Mouse (Mus musculus): ENCODE results near the gene Hoxd4. TPM values are rescaled to one million over a fixed set of nuclear protein-coding genes. Genes with fewer than 3 reads are reported as not detected.

Hoxd4 gene
- total RNA-seq, 2 experiments from 2014 or later = 0.25 to 0.26 TPM

DNA sequence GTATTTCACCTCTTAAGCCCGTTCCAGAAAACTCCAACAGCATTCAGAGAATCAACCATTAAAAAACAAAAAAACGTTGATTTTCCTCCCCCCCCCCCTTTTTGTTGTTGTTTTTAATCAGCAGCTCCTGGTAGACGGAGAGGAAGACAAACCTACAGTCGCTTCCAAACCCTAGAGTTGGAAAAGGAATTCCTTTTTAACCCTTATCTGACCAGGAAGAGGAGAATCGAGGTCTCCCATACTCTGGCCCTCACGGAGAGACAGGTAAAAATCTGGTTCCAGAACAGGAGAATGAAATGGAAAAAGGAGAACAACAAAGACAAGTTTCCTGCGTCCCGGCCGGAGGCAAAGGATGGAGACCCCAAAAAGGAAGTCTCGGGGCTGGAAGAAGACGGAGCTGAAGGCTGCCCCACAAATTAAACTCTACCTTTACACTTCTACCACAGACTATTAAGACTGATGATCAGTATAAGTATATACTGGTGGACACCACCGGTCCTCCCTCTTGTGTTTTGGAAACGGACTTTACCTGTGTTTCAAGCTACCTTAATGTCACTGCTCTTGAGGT is 5.3 kb upstream of the Hoxd4 start:
- DNase-seq = no peak

DNA sequence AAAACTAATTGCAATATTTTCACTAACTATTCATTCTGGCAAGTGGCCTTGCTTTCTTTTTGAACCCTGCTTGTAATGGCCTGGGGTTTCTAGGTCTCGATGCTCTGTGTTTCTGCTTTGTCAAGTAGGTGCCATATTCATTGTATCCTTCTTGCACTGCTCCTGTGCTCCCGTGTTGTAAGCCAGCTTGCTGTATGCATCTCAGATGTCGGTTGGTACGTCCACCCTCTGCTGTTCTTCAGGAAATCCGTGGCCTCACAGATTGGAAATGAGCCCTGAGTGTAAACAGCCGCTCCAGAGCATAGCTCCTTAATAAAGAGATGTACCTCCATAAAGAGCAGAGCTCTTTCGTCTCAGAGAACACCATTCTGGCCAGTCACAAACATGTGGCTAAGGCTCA is 4.1 kb upstream of the Hoxd4 start:
- no peak for DNase-seq

DNA sequence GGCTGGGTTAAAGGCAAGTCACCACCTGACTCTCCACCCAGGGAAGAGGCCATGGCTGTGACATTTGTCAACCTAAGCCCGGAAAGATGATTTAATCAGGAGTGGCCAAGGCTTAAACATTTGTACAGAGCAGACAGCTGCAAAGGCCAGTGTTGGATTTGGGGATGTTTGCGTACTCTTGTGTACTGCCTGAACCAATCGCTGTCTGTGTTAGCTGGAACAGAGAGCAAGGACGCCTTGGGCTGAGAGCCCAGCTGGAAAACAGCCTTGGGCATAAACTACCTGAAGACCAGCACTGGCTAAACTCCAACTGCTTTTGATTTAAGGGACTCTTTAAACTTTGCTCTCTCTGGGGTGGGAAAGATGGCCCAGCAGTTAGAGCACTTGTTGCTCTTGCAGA is 3.1 kb upstream of the Hoxd4 start:
- DNase-seq = no peak

DNA sequence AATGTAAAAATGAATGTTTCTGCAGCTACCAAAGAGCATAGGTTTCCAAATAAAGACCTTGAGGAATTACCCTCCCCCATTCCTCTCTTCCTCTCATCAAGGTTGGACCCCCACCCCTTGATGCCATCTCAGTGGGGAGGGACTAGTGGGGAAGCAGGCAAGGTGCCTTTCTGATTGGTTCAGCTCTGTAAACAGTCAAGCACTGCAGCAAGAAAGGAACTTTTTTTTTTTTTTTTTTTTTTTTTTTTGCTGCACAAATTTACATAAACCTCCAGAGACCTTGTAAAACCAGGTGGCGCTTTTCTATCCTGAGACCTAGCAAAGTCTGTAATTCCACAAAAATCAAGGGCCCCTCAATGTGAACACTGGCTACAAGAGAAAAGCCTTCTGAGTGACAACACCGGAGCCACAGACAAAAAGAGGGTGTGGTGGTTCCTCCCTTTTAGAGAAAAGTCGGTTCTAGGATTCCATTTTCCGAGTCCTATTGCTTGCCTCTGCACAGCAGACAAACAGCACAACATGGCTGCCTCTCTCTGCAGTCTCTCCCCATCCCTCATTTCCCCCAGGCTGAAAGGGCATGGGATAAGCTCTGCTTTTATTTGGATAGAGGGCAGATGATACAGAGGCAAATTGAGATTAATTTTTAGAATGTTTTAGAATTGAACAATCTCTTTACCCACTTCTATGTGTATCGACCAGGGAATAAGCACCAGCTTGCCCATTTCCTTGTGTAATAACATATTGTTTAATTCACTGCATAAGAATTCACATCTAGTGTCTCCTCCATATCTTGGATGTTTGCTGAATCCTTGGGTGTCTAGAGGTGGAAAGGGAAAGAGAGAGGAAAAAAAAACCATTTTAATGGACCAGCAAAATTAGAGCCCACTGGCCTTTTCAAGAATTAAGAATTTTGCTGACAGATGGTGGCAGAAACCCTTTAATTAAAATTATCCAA is 2.0 kb upstream of the Hoxd4 start:
- no peak for DNase-seq

DNA sequence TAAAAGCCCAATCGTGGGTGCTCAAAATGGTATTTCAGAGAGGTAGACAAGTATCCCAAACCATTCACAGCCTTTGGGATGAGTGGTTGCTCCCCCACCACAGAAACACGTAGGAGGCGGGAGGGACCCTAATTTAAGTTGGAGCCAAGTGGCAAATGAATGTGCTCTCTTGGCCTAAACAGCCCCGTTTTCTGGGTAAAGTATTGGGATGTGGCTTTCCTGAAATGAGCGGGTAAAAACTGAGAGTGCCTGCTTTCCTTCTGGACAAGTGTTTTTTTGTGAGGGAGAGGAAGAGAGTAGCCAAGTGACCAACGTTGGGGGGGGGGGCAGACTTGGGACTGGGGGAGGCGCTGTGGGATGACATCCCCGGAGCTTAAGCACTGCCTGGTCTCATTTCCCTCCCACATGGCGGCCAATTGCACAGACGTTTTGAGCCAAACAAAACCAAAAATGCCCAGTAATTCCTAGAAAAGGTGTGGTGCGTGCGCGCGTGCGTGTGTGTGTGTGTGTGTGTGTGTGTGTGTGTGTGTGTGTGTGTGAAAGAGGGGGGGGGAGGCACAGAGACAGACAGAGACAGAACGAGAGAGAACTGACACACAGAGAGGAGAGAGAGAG is 693 bp upstream of the Hoxd4 start:
- DNase-seq = peak in 1 of 2 experiments; percentile 9

DNA sequence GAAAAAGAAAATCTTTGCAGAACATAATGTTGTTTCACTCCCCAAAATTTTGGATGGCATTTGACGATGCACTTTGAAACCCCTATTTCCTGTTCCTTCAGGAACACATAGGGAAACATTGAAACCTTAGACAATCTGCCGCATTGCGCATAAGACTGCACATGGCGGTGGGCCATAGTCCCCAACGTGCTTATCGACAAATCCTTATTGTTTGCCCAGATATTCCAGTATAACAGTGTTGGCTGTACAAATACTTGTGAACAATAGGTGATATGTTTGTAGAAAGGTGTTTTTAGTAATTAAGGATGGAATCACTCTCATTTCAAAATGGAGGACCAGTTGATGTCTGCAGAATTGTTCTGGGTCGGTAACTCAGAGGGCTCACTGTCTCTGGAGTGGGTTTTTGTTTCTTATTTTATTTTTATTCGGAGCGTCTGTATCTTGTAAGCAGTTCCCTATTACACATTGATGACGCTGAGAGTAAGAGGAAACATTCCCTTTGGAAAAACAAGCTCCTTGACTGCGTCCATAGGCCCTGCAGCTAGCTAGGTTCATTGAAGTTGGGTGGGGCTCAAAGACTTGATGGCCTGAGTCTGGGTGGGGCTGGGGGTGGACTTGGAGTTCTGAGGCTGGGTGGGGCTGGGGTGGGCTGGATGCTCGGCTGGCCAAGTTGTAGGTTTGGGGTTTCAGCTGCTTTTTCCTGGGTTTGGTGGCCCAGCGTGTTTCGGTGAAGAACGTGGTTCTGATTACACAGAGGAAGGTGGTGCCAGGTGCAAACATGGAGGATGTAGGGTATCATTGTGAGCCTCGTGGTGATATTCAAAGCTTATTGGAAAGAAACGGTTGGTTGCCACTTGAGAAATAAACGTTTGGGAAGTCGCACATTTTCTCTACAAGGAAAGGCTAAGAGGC is 1.8 kb downstream of the Hoxd4 start:
- peak in 1 of 2 experiments; percentile 8 for DNase-seq

DNA sequence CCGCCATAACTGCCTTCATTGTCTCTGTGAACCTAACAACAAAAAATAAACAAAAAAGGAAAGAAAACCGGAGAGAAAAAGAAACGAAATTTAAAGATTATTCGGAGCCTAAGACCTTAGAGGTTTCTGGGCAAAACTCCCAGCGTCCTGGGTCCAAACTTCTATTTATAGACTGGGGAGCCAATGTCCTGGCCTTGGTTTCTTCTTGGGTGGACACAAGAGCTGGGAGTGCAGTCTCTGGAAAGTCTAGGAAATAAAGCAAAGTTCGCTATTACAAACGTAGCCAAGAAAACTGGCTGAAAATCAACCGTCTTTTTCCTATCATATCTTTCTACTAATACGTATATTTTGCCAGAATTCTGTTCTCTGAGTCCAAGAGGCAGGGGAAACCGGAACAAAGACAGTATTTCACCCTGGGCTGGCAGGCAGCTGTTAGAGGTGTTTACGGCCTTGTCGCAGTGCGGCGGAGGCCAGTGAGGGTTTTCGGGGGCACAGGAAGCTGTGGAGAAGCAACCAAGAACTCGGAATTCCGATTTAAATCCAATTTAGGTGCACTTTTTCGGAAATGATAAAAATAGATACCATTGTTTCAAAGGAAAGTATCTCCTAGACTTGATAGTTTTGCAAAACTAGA is 2.5 kb downstream of the Hoxd4 start:
- peak in 1 of 2 experiments; percentile 8 for DNase-seq

DNA sequence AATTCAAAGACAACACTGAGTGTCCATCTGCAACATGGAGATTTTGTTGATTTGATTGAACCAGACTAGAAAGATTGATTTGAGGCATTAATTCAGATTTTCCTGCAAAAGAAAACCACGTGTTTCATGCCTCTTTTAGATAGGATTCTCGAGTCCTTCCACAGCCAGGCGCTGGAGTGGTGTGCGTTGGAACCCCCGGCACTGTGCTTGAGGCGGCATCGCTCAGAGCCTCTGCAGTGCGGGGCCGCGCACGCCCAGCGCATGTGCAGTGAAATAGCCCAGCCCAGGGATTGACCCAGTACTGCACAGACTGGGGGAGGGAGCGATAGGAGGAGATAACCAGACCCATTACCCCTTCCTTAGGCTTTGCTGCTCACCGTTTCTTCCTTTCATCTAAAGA is 3.2 kb downstream of the Hoxd4 start:
- DNase-seq = no peak

DNA sequence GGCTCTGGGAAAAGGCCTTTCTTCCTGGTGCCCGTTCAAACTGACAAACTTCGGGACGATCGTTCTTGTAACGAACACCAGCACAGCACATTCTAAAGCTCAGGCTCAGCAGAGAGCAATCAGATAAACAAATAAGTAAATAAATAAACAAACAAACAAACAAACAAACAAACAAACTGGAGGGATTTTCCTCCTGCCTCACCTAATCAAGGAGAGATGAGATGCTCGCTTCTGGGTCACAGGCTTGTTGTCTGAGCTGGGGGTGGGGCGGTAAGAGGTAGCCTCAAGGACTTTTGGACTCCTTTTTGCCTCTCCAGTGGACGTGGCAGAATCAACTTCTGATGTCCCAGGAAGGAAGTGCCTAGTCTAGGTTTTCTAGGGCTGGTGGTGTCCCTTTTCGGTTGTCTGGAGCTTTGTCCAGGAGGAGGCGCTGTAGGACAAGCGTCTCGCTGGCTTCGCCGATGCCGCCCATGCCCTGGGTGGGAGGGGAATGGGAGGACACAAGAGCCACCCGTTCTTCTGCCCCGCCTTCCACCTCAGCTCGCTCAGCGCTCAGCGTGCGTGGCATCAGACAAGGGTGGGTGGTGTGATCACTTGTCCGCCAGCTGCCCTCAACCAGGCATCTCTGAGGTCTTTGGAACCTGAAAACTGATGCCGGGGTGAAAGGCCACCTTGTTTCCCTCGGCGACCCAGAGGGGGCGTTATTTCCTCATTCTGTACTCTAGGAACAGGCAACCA is 3.9 kb downstream of the Hoxd4 start:
- DNase-seq = peak; percentile 81 to 91

DNA sequence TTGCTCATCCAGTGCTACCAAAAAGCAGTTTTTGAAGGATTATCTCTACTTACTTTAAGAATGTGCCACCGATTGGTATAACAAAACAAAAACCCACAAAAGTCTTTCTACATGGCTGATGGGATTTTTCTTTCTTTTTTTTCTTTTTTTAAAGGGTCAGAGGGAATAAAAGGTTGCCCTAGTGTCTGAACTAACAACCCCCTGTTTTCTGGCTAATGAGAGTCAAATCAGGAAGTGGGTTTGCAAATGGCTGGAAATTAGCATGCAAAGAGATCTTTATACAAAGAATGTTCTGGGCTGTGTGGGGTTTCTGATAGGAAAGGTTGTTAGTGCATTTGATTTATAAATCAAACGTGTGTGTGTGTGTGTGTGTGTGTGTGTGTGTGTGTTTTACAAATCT is 8.7 kb downstream of the Hoxd4 start:
- no peak for DNase-seq

DNA sequence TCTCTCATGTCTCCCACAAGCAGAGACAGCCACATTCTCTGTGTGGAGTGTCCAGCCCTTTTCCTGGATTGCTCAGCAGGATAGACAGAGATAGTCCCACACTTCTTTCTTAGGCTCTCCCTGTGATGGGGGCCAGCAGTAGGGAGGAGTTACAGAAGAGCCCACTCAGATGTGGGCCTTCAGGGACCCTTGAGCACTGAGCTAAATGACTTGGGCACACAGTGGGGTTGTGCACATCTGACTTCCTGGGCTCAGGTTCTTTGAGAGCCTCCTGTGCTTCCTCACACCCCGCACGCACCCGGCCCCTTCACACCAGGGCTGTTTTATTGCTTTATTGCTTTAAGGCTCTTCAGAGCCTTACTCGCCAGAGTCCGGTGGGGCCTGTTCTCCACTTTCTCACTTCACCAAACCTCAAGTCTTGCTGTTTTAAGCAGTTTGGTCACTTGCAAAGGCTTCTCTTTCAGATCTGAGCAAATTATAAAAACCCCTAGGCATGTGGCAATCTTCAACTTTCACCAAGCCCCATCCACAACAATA is 9.3 kb downstream of the Hoxd4 start:
- DNase-seq = no peak

DNA sequence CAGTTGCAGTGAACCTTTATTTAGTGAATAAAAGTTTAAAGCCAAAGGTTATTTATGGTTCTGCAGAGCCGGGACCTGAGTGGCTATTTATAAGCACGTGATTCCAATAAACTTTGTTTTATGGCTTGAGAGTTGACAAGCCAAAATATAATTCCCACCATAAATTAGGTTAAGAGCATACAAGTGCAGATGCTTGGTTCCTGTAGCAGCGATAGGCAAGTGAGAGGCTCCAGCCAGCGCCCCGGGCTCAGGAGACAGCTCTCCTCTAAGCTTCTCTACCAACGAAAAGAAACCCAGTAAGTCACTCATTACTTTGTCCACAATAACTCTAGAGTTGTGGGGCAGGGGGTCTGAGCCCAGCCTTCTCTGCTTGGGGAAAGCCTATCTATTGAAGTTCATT is 10.2 kb downstream of the Hoxd4 start:
- no peak for DNase-seq

DNA sequence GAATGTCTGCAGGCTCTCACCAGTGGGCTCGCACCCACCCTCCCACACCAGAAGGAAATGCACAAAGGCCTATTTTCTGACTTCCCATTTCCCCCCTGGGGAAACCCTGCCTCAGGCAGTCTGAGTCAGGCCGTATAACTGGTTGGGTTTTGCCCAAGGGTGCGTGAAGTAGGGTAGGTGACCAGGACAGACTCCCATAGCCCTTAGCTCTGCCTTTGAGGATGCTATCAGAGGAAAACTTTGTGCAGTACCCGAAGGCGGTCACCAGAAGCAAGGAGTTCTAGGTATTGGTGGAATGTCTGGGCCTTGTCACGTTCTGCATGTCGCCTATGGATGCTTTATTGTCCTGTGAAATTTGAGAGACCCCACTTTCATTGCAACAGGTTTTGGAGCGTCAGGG is 11.2 kb downstream of the Hoxd4 start:
- DNase-seq = no peak

DNA sequence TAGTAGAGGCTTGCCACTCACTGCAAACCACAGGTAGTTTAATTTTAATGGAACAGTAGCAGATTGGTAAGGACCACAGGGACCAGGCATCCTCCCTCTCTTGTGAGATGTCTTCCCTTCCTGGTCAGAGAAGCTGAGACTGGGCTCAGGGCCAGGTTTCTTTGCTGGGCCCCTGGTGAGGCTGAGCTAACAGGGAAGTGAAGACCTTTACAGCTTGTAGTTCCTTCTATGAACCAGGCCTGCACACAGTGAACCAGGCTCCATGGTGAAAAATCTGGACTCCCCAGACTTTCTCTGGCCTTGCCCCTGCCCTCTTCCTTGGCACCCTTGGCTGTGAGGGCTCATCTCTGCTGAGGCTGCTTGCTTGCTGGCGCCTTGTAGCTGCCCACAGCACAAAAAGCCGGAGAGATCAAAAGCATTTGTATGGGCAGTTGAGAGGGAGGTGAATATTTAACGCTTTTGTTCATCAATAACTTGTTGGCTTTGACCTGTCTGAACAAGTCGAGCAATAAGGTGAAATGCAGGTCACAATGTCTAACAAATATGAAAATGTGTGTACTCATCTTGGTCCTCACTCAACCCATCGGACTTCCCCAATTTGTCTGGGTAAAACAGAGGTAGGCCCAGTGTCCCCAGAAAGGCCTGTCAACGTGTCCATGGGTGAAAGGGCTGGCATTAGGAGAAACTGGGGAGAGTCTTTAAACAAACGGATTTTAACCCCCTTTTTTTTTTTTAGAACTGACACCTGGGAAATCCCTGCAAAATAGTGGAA is 12.7 kb downstream of the Hoxd4 start:
- DNase-seq = no peak

DNA sequence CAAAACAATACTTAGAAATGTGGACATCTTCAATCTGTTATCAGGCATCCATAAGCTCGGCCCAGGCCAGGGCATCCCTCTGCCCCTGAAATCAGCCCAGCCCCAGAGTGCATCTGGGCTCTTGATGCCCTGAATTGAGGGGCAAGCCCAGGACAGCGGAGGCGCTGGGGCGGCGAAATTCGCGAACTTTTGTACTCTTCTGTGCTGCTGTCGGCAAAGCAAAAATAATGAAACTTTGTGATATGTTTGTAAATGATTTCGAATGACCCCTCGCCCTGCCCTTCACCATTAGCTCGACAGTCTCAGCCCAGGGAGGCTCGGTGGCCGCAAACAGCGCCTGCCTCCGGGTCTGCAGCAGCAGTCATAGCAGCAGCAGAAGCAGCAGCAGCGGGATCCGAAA is 13.4 kb downstream of the Hoxd4 start:
- no peak for DNase-seq

DNA sequence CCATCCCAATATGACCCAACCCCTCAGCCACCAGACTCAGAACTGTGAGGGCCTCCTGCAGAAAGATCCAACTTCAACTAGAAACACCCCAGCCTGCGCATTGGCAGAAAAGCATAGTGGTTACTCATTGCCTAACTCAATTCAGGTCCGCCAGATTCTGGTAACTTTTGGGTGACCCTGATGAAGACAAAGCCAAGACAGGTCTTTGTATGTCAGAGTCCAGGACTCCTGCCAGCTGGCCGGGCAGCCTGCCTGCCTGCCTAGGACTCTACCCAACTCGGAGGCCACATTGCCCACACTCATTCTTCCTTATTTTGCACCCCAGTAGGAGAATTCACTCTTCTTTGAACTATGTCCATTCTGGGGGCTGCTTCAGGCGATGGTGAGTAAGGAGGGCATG is 14.8 kb downstream of the Hoxd4 start, which contains the start of gene Gm28230:
TSS of gene Gm28230 (plus strand) at position 178 of the 400 bp plus-strand sequence.
- DNase-seq = no peak

DNA sequence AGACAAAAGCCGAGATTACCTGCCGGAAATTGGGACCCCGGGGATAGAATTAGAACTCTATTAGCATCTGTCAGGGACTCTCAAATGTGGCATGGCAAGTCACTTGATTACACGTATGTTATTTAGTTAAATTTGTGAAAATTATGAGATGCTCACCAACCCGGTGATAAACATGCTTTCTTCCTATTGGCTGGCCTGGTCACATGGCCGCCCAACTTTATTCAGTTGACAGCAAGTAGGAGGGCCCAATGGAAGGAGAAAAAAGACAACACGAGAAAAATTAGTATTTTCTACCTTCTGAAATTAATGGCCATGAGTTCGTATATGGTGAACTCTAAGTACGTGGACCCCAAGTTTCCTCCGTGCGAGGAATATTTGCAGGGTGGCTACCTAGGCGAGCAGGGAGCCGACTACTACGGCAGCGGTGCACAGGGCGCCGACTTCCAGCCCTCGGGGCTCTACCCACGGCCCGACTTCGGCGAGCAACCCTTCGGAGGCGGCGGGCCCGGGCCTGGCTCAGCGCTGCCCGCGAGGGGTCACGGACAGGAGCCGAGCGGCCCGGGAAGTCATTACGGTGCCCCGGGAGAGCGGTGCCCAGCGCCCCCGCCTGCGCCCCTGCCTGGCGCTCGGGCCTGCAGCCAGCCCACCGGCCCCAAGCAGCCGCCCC is 15.4 kb downstream of the Hoxd4 start:
- no peak for DNase-seq

DNA sequence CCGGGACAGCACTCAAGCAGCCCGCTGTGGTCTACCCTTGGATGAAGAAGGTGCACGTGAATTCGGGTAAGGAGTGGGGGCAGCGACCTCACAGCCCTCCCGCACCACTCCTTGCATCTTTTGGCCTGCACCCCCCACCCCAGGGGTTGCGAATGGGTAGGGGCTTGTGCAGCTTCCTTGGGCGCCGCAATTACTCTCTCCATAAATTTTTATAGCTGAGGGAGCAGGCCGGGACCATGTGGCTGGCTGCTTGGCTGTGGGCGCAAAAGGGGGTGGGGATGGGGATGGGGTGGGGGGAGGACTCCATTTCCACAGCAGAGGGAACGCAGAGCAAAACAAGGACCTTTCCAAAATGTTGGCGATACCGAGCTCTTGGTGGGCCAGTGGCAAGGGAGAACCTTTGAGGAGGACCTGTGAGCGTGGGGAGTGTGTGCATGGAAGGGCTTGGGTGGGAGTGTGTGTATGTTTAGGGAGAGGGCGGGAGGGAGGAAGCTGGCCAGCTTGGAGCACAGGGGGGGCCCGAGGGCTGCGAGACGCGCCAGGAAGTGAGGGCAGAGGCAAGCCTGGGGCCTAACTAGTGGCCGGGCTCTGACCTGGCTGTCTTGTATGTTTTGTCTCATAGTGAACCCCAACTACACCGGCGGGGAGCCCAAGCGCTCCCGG is 16.0 kb downstream of the Hoxd4 start:
- no peak for DNase-seq

DNA sequence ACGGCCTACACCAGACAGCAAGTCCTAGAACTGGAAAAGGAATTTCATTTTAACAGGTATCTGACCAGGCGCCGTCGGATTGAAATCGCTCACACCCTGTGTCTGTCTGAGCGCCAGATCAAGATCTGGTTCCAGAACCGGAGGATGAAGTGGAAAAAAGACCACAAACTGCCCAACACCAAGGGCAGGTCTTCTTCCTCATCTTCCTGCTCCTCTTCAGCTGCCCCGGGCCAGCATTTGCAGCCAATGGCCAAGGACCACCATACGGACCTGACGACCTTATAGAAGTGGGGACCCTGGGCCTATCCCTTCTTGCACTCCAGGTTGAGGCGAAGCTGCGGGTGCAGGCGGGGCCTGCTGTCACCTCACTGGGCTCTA is 16.6 kb downstream of the Hoxd4 start:
- DNase-seq = no peak
